Mouse (Mus musculus): Measurements from ENCODE around the gene Mettl8. TPM values are rescaled to one million over a fixed set of nuclear protein-coding genes. Genes with fewer than 3 reads are reported as not detected.

The Mettl8 gene
- polyA plus RNA-seq, 1 experiment: 7.8 TPM

DNA sequence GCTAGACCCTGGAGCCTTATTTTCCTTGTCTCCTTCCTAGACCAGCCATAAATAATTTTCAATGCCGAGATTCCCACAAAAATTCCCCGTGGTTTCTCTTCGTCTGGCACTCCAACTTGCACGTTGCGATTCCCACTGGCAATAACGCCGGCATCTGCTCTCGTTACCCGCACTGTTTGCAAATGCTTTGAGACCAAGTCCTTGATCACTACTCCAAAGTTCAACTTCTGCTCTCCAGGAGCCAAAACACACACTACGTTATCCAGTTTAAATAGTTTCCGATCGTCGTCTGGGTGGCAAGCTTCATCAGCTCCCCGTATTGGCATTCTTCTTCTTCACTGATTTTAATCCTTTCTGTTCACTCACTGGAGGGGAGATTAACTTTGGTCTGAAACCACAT, 114.6 kb downstream of the Mettl8 start:
- H3K27me3 ChIP-seq (ENCODE audit: control insufficient read depth, insufficient read depth, insufficient read length): peaks cover 4% of the 10 kb centered on the region
- TF ChIP-seq USF1 (IDR thresholded peaks at IDR 0.05; ENCODE audit: low read depth): no peak
- TF ChIP-seq E2F4 (IDR thresholded peaks at IDR 0.05; ENCODE audit: insufficient read depth): no peak
- no peak for TF ChIP-seq SRF (IDR thresholded peaks at IDR 0.05; ENCODE audit: control insufficient read depth, insufficient read length, low read depth)
- TF ChIP-seq CEBPB (IDR thresholded peaks at IDR 0.05; ENCODE audit: insufficient read depth, poor library complexity, severe bottlenecking): no peak
- TF ChIP-seq POLR2A (IDR thresholded peaks at IDR 0.05; ENCODE audit: insufficient read length, low read depth): no peak
- no peak for TF ChIP-seq TCF3 (IDR thresholded peaks at IDR 0.05; ENCODE audit: insufficient read length, low read depth)
- no peak for TF ChIP-seq TCF12 (IDR thresholded peaks at IDR 0.05; ENCODE audit: insufficient read depth, poor library complexity, severe bottlenecking)
- TF ChIP-seq REST (IDR thresholded peaks at IDR 0.05; ENCODE audit: insufficient read depth, insufficient read length): no peak
- TF ChIP-seq MYOG (IDR thresholded peaks at IDR 0.05; ENCODE audit: control insufficient read depth in 1 of 3, insufficient read depth in 1 of 3, insufficient read length in 2 of 3, low read depth in 2 of 3): no peak
- no peak for TF ChIP-seq MYOD1 (IDR thresholded peaks at IDR 0.05; ENCODE audit: control insufficient read depth in 1 of 3, insufficient read length in 2 of 3, low read depth in 2 of 3)
- no peak for TF ChIP-seq POLR2AphosphoS2 (IDR thresholded peaks at IDR 0.05; ENCODE audit: insufficient read length, low read depth)
- TF ChIP-seq MAX (IDR thresholded peaks at IDR 0.05; ENCODE audit: low read depth): no peak
- H3K36me3 ChIP-seq (ENCODE audit: control insufficient read depth, insufficient read depth): no peaks in the 10 kb centered on the region
- H3K79me2 ChIP-seq (ENCODE audit: control insufficient read depth, insufficient read depth): no peaks in the 10 kb centered on the region
- H3ac ChIP-seq (ENCODE audit: control insufficient read depth, insufficient read length): no peak overlapping the region
- H3K4me3 ChIP-seq: no peak overlapping the region
- H3K4me2 ChIP-seq (ENCODE audit: low read depth): no peak overlapping the region

DNA sequence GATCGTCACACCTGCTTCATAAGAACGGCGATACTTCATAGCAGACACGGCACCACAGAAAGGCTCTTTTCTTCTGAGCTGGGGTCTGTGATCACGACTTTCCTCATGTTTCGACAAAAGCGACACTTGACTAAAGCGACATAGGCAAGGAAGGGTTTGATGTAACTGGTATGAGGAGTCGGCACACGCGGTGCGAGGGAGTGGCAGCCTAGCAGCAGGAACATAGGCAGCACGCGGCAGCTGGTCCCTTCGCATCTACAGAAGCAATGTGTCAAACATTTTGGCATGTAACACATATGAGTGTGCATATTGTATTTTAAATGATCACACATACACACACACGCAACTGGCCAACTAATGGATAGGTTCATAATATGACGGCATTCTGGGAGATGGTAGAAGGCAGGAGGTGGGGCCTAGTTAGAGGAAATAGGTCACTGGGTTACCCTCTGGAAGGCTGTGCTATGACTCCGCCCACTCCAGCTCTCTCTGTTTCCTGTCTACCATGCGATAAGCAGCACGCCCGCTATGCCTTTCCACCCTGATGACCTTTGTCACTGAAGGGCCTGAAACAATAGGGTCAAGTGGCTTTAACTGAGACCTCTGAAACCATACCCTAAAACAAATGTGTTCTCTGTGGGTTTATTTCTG, 116.4 kb downstream of the Mettl8 start:
- Histone ChIP-seq H3K4me3 (no peak overlapping the region), H3K36me3 (ENCODE audit: control insufficient read depth, insufficient read depth) (no peaks in the 10 kb centered on the region), H3K27me3 (ENCODE audit: control insufficient read depth, insufficient read depth, insufficient read length) (peaks cover 14% of the 10 kb centered on the region), H3K79me2 (ENCODE audit: control insufficient read depth, insufficient read depth) (no peaks in the 10 kb centered on the region), H3ac (ENCODE audit: control insufficient read depth, insufficient read length) (no peak overlapping the region), H3K4me2 (ENCODE audit: low read depth) (no peak overlapping the region)
- TF ChIP-seq POLR2A (IDR thresholded peaks at IDR 0.05; ENCODE audit: insufficient read length, low read depth) (no peak), MYOD1 (IDR thresholded peaks at IDR 0.05; ENCODE audit: control insufficient read depth in 1 of 3, insufficient read length in 2 of 3, low read depth in 2 of 3) (no peak), TCF3 (IDR thresholded peaks at IDR 0.05; ENCODE audit: insufficient read length, low read depth) (no peak), MYOG (IDR thresholded peaks at IDR 0.05; ENCODE audit: control insufficient read depth in 1 of 3, insufficient read depth in 1 of 3, insufficient read length in 2 of 3, low read depth in 2 of 3) (no peak), E2F4 (IDR thresholded peaks at IDR 0.05; ENCODE audit: insufficient read depth) (no peak), CEBPB (IDR thresholded peaks at IDR 0.05; ENCODE audit: insufficient read depth, poor library complexity, severe bottlenecking) (no peak), POLR2AphosphoS2 (IDR thresholded peaks at IDR 0.05; ENCODE audit: insufficient read length, low read depth) (no peak), USF1 (IDR thresholded peaks at IDR 0.05; ENCODE audit: low read depth) (no peak), MAX (IDR thresholded peaks at IDR 0.05; ENCODE audit: low read depth) (no peak), SRF (IDR thresholded peaks at IDR 0.05; ENCODE audit: control insufficient read depth, insufficient read length, low read depth) (no peak), REST (IDR thresholded peaks at IDR 0.05; ENCODE audit: insufficient read depth, insufficient read length) (no peak), TCF12 (IDR thresholded peaks at IDR 0.05; ENCODE audit: insufficient read depth, poor library complexity, severe bottlenecking) (no peak)

DNA sequence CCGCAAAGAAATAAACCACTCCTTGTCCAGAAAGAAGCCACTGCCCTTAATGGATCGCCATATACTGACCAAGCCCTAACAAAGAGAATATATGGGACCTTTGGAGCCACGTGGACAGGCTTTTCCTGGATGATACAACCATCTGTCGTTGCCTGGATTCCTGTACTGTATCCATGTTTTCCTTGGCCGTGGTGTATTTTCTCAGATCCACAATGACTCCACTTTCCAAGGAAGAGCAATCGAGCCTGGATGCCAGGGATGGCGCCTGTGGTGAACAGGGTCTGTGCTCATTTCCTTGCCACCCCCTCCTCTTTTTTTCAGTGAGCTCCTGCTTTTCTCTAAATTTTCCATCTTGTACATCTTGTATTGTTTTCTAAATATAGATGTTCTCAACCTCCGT, 120.6 kb downstream of the Mettl8 start:
- no peaks in the 10 kb centered on the region for H3K79me2 ChIP-seq (ENCODE audit: control insufficient read depth, insufficient read depth)
- peaks cover 14% of the 10 kb centered on the region for H3K27me3 ChIP-seq (ENCODE audit: control insufficient read depth, insufficient read depth, insufficient read length)
- no peak overlapping the region for H3K4me3 ChIP-seq
- no peak overlapping the region for H3K4me2 ChIP-seq (ENCODE audit: low read depth)
- no peak overlapping the region for H3ac ChIP-seq (ENCODE audit: control insufficient read depth, insufficient read length)
- TF ChIP-seq MYOD1 (IDR thresholded peaks at IDR 0.05; ENCODE audit: control insufficient read depth in 1 of 3, insufficient read length in 2 of 3, low read depth in 2 of 3): no peak
- no peak for TF ChIP-seq MAX (IDR thresholded peaks at IDR 0.05; ENCODE audit: low read depth)
- TF ChIP-seq SRF (IDR thresholded peaks at IDR 0.05; ENCODE audit: control insufficient read depth, insufficient read length, low read depth): no peak
- TF ChIP-seq MYOG (IDR thresholded peaks at IDR 0.05; ENCODE audit: control insufficient read depth in 1 of 3, insufficient read depth in 1 of 3, insufficient read length in 2 of 3, low read depth in 2 of 3): no peak
- TF ChIP-seq TCF12 (IDR thresholded peaks at IDR 0.05; ENCODE audit: insufficient read depth, poor library complexity, severe bottlenecking): no peak
- TF ChIP-seq POLR2AphosphoS2 (IDR thresholded peaks at IDR 0.05; ENCODE audit: insufficient read length, low read depth): no peak
- no peak for TF ChIP-seq TCF3 (IDR thresholded peaks at IDR 0.05; ENCODE audit: insufficient read length, low read depth)
- no peaks in the 10 kb centered on the region for H3K36me3 ChIP-seq (ENCODE audit: control insufficient read depth, insufficient read depth)

DNA sequence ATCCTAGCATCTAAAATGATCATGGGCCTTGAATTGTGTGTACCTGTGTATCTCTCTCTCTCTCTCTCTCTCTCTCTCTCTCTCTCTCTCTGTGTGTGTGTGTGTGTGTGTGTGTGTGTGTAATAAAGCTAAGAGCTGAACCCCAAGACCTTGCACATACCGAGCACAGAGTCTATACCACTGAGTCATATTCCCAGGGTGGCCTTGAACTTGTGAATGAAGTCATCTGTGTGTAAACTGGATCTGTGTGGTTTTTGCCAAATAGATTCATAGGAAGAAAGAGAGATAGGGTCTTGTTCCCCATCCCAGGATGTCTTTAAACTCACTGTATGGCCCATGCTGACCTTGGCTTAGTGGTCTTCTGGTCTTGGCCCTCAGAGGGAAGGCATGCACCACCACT, 121.9 kb downstream of the Mettl8 start:
- Histone ChIP-seq H3ac (ENCODE audit: control insufficient read depth, insufficient read length) (no peak overlapping the region), H3K79me2 (ENCODE audit: control insufficient read depth, insufficient read depth) (no peaks in the 10 kb centered on the region), H3K4me3 (no peak overlapping the region), H3K36me3 (ENCODE audit: control insufficient read depth, insufficient read depth) (no peaks in the 10 kb centered on the region), H3K4me2 (ENCODE audit: low read depth) (no peak overlapping the region), H3K27me3 (ENCODE audit: control insufficient read depth, insufficient read depth, insufficient read length) (peaks cover 14% of the 10 kb centered on the region)
- no peak for TF ChIP-seq TCF12 (IDR thresholded peaks at IDR 0.05; ENCODE audit: insufficient read depth, poor library complexity, severe bottlenecking)
- TF ChIP-seq TCF3 (IDR thresholded peaks at IDR 0.05; ENCODE audit: insufficient read length, low read depth): no peak
- TF ChIP-seq MAX (IDR thresholded peaks at IDR 0.05; ENCODE audit: low read depth): no peak
- TF ChIP-seq MYOD1 (IDR thresholded peaks at IDR 0.05; ENCODE audit: control insufficient read depth in 1 of 3, insufficient read length in 2 of 3, low read depth in 2 of 3): no peak
- TF ChIP-seq E2F4 (IDR thresholded peaks at IDR 0.05; ENCODE audit: insufficient read depth): no peak

DNA sequence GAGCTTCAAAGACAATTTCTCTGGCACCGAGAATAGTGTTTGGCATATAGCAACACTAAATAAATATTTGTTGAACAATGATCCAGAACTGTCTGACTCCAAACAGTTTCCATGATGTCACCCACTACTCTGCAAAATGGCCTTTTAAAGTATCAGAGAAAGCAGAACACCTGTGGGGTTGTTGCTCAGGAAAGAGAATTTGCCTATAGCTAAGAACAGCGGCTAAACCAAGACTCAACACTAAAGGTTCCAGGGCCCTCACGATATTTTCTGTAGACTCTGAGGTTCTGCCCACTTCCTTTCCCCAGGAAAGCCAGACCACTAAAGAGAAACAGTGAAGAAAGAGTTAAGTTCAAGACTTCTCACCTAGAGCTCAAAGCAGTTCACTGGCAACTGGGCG, 122.4 kb downstream of the Mettl8 start:
- Histone ChIP-seq H3ac (ENCODE audit: control insufficient read depth, insufficient read length) (no peak overlapping the region), H3K27me3 (ENCODE audit: control insufficient read depth, insufficient read depth, insufficient read length) (peaks cover 19% of the 10 kb centered on the region), H3K36me3 (ENCODE audit: control insufficient read depth, insufficient read depth) (no peaks in the 10 kb centered on the region), H3K4me2 (ENCODE audit: low read depth) (no peak overlapping the region), H3K4me3 (no peak overlapping the region), H3K79me2 (ENCODE audit: control insufficient read depth, insufficient read depth) (no peaks in the 10 kb centered on the region)
- TF ChIP-seq CEBPB (IDR thresholded peaks at IDR 0.05; ENCODE audit: insufficient read depth, poor library complexity, severe bottlenecking): no peak
- no peak for TF ChIP-seq REST (IDR thresholded peaks at IDR 0.05; ENCODE audit: insufficient read depth, insufficient read length)
- TF ChIP-seq POLR2AphosphoS2 (IDR thresholded peaks at IDR 0.05; ENCODE audit: insufficient read length, low read depth): no peak
- no peak for TF ChIP-seq POLR2A (IDR thresholded peaks at IDR 0.05; ENCODE audit: insufficient read length, low read depth)
- no peak for TF ChIP-seq MYOG (IDR thresholded peaks at IDR 0.05; ENCODE audit: control insufficient read depth in 1 of 3, insufficient read depth in 1 of 3, insufficient read length in 2 of 3, low read depth in 2 of 3)
- no peak for TF ChIP-seq TCF12 (IDR thresholded peaks at IDR 0.05; ENCODE audit: insufficient read depth, poor library complexity, severe bottlenecking)
- no peak for TF ChIP-seq MYOD1 (IDR thresholded peaks at IDR 0.05; ENCODE audit: control insufficient read depth in 1 of 3, insufficient read length in 2 of 3, low read depth in 2 of 3)
- no peak for TF ChIP-seq MAX (IDR thresholded peaks at IDR 0.05; ENCODE audit: low read depth)
- TF ChIP-seq SRF (IDR thresholded peaks at IDR 0.05; ENCODE audit: control insufficient read depth, insufficient read length, low read depth): no peak
- no peak for TF ChIP-seq TCF3 (IDR thresholded peaks at IDR 0.05; ENCODE audit: insufficient read length, low read depth)
- TF ChIP-seq USF1 (IDR thresholded peaks at IDR 0.05; ENCODE audit: low read depth): no peak
- TF ChIP-seq E2F4 (IDR thresholded peaks at IDR 0.05; ENCODE audit: insufficient read depth): no peak

All from myocyte (in vitro differentiated cells).